Mouse (Mus musculus) limb, embryonic 13.5 days (tissue): ENCODE measurements around the gene Mecr. TPM values are rescaled to one million over a fixed set of nuclear protein-coding genes. Genes with fewer than 3 reads are reported as not detected.
"Not testable (repeated sequence)": the region's sequence is repeated elsewhere in the genome, so short reads cannot be mapped to it uniquely, and the experiment has no call there.

Experiments used
- ATAC-seq: fragments of 200-750 bp; cut with Nextera tagmentation; 2 replicates; pipeline ENCODE4 v1.8.0; 2017; ENCODE audit warnings: low read depth, moderate number of reproducible peaks, moderate TSS enrichment; ENCODE audit not compliant: low FRiP score
- H3K27ac ChIP-seq: fragments of 300-500 bp; sonication (generic); 2 replicates; pipeline ENCODE4 v1.5.1; 2015; ENCODE audit warnings: inconsistent platforms, mild to moderate bottlenecking, moderate library complexity
- H3K27me3 ChIP-seq: fragments of 300-500 bp; sonication (generic); 2 replicates; pipeline ENCODE4 v1.6.1; 2015; ENCODE audit warnings: mild to moderate bottlenecking, inconsistent platforms
- H3K36me3 ChIP-seq: fragments of 300-500 bp; sonication (generic); 2 replicates; pipeline ENCODE4 v1.6.1; 2015; ENCODE audit warnings: inconsistent platforms, mild to moderate bottlenecking, moderate library complexity
- H3K4me1 ChIP-seq: fragments of 300-500 bp; sonication (generic); 2 replicates; pipeline ENCODE4 v1.6.1; 2015; ENCODE audit warnings: inconsistent platforms
- H3K4me2 ChIP-seq: fragments of 300-500 bp; sonication (generic); replicated peaks from 2 replicates; pipeline ENCODE4 v1.6.1; 2015; ENCODE audit warnings: inconsistent platforms, mild to moderate bottlenecking, moderate library complexity
- H3K4me3 ChIP-seq: fragments of 300-500 bp; sonication (generic); 2 replicates; pipeline ENCODE4 v1.5.1; 2015; ENCODE audit warnings: moderate library complexity, mild to moderate bottlenecking, inconsistent platforms
- H3K9ac ChIP-seq: fragments of 300-500 bp; sonication (generic); 2 replicates; pipeline ENCODE4 v1.6.1; 2015; ENCODE audit warnings: mild to moderate bottlenecking, inconsistent platforms
- H3K9me3 ChIP-seq: fragments of 300-500 bp; sonication (generic); 2 replicates; pipeline ENCODE4 v1.6.1; 2016; ENCODE audit warnings: inconsistent platforms
- WGBS: fragments of 180-500 bp; shearing (Covaris S2); methylation state at CpG from one replicate; pipeline ENCODE4 v1.1.7; 2015; 5-methylcytosine and 5-hydroxymethylcytosine counted together
- polyA plus RNA-seq: library from polyadenylated mRNA; unstranded; fragments of >200 nt; fragmentation: Nextera tagmentation; extraction: Ambion mirVana; gene quantifications from 2 replicates; pipeline ENCODE4 v1.2.1, GENCODE M21; 2015

The Mecr gene
- 40.5 and 44.1 TPM in 2 replicates for polyA plus RNA-seq

DNA sequence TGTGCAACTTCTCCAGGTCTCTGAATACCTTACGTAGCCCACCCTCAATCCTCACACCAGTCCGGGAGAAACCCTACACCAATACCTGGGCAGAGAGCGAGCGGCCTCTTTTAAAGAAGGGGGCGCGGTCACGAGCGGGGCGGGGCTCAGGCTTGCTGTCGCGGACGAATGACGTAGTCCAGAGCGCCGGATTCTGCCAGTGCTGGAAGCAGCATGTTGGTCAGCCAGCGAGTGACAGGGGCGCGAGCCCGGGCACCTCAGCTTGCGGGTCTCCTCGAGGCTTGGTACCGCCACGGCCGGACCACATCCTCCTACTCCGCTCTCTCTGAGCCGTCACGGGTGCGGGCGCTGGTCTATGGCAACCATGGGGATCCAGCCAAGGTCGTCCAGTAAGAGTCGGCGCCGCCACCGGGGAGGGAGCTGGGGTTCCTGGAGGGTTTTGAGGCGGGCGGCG is at the start of gene Mecr:
TSS of gene Mecr (plus strand) at position 181 of the 454 bp plus-strand sequence.
- Histone ChIP-seq H3K4me2 (peak within 1 kb of the TSS; percentile 93), H3K27me3 (peaks cover 14% of the 10 kb centered on the region), H3K36me3 (0 out of 2 replicates have a peak, but pooled peaks cover 5% of the 10 kb centered on the region), H3K9ac (peak within 1 kb of the TSS; percentile 88), H3K4me3 (peak within 1 kb of the TSS; percentile 73), H3K27ac (no peak within 1 kb of the TSS), H3K9me3 (no peaks in the 10 kb centered on the region), H3K4me1 (peaks cover 17% of the 10 kb centered on the region)
- WGBS = under 1% methylated on average over 37 of the region's 37 CpGs
- ATAC-seq = peak; percentile 78; the same call in 1 of the 2 replicates

DNA sequence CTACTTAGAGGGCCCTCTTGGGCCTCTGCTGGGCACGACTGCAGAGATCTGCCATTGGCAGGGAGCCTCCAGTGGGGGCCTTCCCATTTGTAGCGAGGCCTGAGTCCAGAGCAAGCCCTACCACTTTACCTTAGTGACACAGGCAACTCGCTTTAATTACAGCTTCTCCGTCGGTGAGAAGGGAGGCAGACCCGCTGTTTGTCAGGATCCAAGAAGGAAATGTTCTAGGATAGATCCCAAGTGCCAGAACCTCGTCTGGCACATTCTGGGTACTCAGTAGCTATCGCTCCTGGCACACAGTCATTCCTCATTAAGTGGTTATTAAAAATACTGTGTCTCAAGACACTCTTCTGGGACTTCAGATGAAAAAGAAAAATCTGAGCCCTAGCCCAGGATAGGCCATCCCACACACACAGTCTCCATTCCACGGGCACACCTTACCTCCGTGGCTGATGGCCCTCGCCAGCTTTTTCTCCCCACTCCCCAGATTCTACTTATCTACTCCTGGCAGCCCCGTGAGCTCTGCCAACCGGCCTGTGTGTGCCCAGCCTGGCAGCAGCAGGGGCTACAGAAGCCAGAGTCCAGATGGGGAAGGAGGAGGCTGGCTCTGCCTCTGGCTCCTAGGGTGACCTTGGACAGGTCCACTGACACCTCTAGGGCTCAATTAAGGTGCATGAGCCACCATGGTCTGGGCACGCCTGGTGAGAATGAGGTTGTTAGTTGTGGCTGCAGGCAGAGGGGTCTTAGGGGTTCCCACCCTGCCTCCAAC is 46.8 kb upstream of the Mecr start:
- WGBS = 75% methylated on average over 14 of the region's 14 CpGs
- H3K9ac ChIP-seq = no peak overlapping the region

DNA sequence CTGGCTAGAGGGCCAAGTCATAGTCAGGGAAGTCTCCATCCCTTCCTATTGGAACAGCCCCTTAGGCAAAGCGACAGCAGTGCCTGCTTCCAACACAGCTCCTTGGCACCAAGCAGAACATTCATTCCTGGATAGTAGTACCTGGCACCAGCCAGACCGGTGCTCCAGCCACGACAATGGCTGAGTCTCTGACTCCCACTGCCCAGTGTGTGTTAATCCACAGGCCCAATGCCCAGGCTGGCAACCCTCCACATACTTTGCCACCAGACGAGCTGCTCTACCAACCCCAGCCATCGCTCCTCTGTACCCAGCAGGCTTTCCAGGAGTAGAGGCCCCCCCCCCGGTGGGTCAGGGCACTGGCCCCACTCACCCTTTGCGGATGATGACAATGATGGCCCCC is 45.8 kb upstream of the Mecr start:
- Histone ChIP-seq H3K4me2 (no peak overlapping the region), H3K9me3 (no peaks in the 10 kb centered on the region), H3K9ac (no peak overlapping the region), H3K36me3 (peaks cover 6% of the 10 kb centered on the region), H3K4me1 (no peaks in the 10 kb centered on the region), H3K4me3 (no peak overlapping the region), H3K27me3 (no peaks in the 10 kb centered on the region), H3K27ac (no peak overlapping the region)
- WGBS = 83% methylated on average over 7 of the region's 7 CpGs
- no peak for ATAC-seq

More for the DNA sequence above, 46.8 kb upstream of the Mecr start:
- Histone ChIP-seq H3K4me3 (no peak overlapping the region), H3K4me2 (no peak overlapping the region), H3K27ac (no peak overlapping the region), H3K4me1 (no peaks in the 10 kb centered on the region), H3K36me3 (peaks cover 6% of the 10 kb centered on the region), H3K9me3 (no peaks in the 10 kb centered on the region), H3K27me3 (no peaks in the 10 kb centered on the region)
- ATAC-seq = no peak

DNA sequence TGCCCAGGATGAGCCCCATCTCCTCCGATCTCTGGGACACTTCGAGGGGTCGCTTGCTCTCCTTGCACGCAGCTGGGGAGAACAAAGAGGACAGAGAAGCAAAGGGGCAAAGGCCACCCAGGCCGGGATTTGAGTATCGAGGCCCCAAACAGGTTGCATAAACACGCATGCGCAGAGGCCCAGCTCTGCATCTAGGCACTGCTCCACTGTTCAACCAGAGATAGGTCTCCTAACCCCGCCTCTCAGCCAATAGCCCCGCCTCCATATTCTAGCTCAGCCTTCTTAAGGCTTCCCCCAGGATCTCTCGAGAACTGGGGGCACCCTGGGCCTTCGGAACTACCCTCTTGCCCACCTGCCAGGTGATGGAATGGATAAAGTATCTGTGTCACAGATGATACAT is 45.4 kb upstream of the Mecr start:
- no peak overlapping the region for H3K4me2 ChIP-seq
- ATAC-seq = no peak
- no peak overlapping the region for H3K4me3 ChIP-seq
- H3K9ac ChIP-seq = no peak overlapping the region
- no peaks in the 10 kb centered on the region for H3K27me3 ChIP-seq
- 70% methylated on average over 12 of the region's 12 CpGs for WGBS
- H3K9me3 ChIP-seq = no peaks in the 10 kb centered on the region
- peaks cover 6% of the 10 kb centered on the region for H3K36me3 ChIP-seq
- H3K4me1 ChIP-seq = no peaks in the 10 kb centered on the region
- H3K27ac ChIP-seq = no peak overlapping the region

DNA sequence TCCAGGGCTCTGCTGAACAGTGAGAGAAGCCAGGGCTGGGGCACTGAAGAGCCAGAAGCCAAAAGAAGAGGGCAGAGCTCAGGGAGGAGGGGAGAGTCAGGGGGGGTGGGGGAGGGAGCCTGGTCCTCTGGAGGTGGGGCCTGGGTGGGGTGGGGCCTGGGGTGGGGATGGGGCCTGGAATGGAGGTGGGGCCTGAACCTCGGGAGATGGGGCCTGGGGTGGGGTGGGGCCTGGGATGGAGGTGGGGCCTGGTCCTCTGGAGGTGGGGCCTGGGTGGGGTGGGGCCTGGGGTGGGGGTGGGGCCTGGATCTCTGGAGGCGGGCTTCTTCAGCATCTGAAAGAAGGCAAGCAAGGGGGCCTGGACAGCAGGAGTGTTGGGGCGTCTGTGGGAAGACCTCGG is 44.3 kb upstream of the Mecr start:
- Histone ChIP-seq H3K36me3 (peaks cover 2% of the 10 kb centered on the region), H3K27me3 (no peaks in the 10 kb centered on the region), H3K27ac (no peak overlapping the region), H3K9me3 (no peaks in the 10 kb centered on the region), H3K4me2 (no peak overlapping the region), H3K9ac (no peak overlapping the region), H3K4me1 (peaks cover 9% of the 10 kb centered on the region), H3K4me3 (no peak overlapping the region)
- ATAC-seq = no peak
- WGBS = 34% methylated on average over 4 of the region's 4 CpGs

DNA sequence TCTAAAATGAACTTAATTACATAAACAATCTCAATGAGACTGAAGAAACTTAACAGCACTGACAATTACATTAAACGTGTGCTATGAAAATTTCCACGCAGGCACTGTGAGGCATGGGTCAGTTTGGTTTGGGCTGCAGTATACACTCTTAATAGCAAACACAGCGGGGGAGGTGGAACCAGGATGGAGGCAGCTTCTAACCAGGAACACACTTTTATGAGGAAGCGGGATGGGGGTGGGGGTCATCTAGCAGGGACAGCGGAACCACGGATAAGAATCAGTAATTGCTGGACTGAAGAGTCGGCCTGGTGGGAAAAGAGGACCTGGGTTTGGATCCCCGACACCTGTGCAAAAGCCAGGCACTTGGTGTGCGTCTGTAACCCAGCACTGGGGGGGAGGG is 39.4 kb upstream of the Mecr start:
- ATAC-seq = no peak

DNA sequence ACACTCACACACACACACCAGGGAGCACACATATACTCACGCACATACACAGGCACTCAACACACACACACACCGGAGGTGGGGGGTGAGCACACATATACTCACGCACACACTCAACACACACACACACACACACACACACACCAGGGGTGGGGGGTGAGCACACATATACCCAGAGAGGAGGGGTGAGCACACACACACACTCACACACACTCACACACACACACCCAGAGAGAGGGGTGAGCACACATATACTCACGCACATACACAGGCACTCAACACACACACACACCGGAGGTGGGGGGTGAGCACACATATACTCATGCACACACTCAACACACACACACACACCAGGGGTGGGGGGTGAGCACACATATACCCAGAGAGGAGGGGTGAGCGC is 38.5 kb upstream of the Mecr start:
- not testable (repeated sequence) for H3K4me2 ChIP-seq, H3K36me3 ChIP-seq, H3K27me3 ChIP-seq, H3K9ac ChIP-seq, H3K4me3 ChIP-seq, H3K9me3 ChIP-seq, H3K27ac ChIP-seq
- H3K4me1 ChIP-seq = peaks cover 10% of the 10 kb centered on the region
- ATAC-seq = peak; percentile 59; the same call in 1 of the 2 replicates
- WGBS = 92% methylated on average over 3 of the region's 6 CpGs

More for the DNA sequence above, 39.4 kb upstream of the Mecr start:
- Histone ChIP-seq H3K9me3 (no peaks in the 10 kb centered on the region), H3K4me2 (no peak overlapping the region), H3K36me3 (peaks cover 2% of the 10 kb centered on the region), H3K27me3 (no peaks in the 10 kb centered on the region), H3K27ac (no peak overlapping the region), H3K4me3 (no peak overlapping the region), H3K4me1 (peaks cover 10% of the 10 kb centered on the region), H3K9ac (no peak overlapping the region)
- WGBS = 34% methylated on average over 9 of the region's 9 CpGs

DNA sequence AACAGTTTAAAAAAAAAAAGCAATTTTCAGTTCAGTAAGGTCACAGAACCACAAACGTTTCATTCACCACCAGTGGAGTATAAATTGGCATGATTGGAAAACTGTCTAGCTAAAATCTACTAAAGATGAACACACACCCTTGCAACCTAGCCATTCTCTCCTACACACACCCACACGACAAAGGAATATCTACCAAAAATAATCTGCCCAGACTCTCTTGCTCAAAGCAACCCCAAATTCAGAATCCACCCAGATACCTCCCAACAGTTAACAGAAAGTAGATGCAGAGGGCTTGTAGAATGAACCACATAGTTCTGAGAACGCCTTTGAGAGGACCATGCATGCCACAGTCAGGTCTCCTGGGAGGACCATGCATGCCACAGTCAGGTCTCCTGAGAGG is 38.0 kb upstream of the Mecr start:
- Histone ChIP-seq H3K9ac (no peak overlapping the region), H3K27me3 (no peaks in the 10 kb centered on the region), H3K4me2 (no peak overlapping the region), H3K27ac (no peak overlapping the region), H3K9me3 (no peaks in the 10 kb centered on the region), H3K4me3 (no peak overlapping the region), H3K36me3 (peaks cover 2% of the 10 kb centered on the region), H3K4me1 (peaks cover 10% of the 10 kb centered on the region)
- 66% methylated on average over 3 of the region's 3 CpGs for WGBS
- ATAC-seq = no peak

DNA sequence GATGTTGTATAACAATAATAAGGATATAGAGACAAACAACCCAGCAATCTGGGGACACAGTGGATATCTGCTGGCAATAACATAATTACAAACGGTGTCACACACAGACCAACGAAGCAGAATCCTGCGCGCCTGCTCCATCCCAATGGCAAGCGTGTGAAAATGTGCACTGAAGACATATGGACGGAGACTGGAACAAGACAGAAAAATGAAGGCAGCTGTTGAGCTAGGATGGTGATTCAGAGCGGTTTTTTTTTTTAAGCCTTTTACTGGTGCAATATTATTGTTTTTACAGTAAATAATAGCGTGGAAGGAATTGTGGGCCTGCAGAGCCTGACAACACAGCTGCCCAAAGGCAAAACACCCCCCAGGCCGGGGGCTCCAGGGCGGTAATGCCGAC is 30.8 kb upstream of the Mecr start:
- Histone ChIP-seq H3K4me3 (no peak overlapping the region), H3K9me3 (no peaks in the 10 kb centered on the region), H3K36me3 (no peaks in the 10 kb centered on the region), H3K4me1 (no peaks in the 10 kb centered on the region), H3K9ac (no peak overlapping the region), H3K27ac (no peak overlapping the region), H3K4me2 (no peak overlapping the region), H3K27me3 (no peaks in the 10 kb centered on the region)
- no peak for ATAC-seq
- 83% methylated on average over 11 of the region's 11 CpGs for WGBS

DNA sequence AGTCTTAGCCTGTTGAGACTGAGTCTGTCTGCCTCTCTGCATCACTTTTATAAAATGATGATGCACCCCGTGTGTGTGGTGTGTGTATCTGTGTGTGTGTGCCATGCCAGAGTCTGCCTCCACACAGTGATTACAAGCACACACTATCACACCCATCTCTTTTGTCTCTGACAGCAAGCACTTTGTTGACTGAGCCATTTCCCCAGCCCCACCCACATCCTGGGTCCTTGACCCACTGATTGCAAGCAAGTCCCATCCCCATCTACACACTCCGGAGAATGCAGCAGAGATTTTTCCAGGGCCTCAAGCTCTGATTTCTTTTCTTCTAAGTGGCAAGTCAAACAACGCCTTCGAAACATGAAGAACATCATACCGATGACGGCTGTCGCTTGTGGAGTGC is 29.5 kb upstream of the Mecr start:
- Histone ChIP-seq H3K9ac (no peak overlapping the region), H3K9me3 (no peaks in the 10 kb centered on the region), H3K4me2 (no peak overlapping the region), H3K4me1 (peaks cover 2% of the 10 kb centered on the region; the same call in 1 of the 2 replicates), H3K36me3 (no peaks in the 10 kb centered on the region), H3K27me3 (0 out of 2 replicates have a peak, but pooled peaks cover 1% of the 10 kb centered on the region), H3K4me3 (no peak overlapping the region), H3K27ac (no peak overlapping the region)
- no peak for ATAC-seq
- WGBS = 95% methylated on average over 7 of the region's 7 CpGs

DNA sequence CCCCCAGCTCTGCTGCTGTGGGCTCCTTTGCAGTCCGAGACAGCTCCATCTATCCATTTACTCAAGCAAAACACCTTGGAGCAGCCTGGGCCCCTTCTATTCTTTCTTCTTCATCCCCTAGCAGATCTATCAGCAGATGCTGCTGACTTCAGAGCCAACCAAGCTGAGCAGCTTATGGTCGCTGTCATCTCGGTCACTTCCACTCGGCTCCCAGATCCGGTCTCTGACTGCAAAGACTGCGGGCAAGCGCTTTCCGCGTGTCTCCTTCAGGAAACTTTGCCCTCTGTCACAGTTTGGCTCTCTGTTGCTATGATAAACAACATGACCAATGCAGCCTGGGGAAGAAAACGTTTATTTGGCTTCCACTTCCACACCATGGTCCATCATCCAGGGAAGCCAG is 28.4 kb upstream of the Mecr start:
- peaks cover 6% of the 10 kb centered on the region; the same call in 1 of the 2 replicates for H3K4me1 ChIP-seq
- 87% methylated on average over 10 of the region's 10 CpGs for WGBS
- ATAC-seq = no peak
- no peak overlapping the region for H3K9ac ChIP-seq
- H3K27ac ChIP-seq = no peak overlapping the region
- no peak overlapping the region for H3K4me3 ChIP-seq
- peaks cover 3% of the 10 kb centered on the region; the same call in 1 of the 2 replicates for H3K36me3 ChIP-seq
- H3K4me2 ChIP-seq = no peak overlapping the region
- 0 out of 2 replicates have a peak, but pooled peaks cover 4% of the 10 kb centered on the region for H3K27me3 ChIP-seq
- no peaks in the 10 kb centered on the region for H3K9me3 ChIP-seq

DNA sequence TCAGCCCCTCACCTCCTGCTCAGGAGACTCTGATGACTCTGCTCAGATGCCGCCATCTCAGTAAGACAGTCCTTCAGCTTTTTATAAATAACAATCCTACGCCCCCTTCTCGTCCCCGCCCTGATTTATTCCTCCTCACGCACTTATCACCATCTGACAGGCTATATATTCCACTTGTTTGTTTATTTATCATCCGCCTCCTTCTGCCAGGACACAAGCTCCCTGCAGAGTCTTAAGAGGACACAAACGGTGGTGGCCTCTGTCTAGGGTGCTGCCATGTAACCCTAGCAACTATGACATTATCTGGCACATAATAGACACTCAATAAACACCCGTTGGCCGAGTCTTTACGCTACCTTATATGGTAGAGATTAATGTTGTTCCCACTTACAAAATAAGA is 27.5 kb upstream of the Mecr start:
- Histone ChIP-seq H3K4me3 (no peak overlapping the region), H3K9ac (no peak overlapping the region)
- 69% methylated on average over 10 of the region's 10 CpGs for WGBS

More for the DNA sequence above, 27.5 kb upstream of the Mecr start:
- Histone ChIP-seq H3K9me3 (no peaks in the 10 kb centered on the region), H3K4me1 (peaks cover 6% of the 10 kb centered on the region; the same call in 1 of the 2 replicates), H3K4me2 (no peak overlapping the region), H3K27me3 (0 out of 2 replicates have a peak, but pooled peaks cover 4% of the 10 kb centered on the region), H3K27ac (no peak overlapping the region), H3K36me3 (peaks cover 6% of the 10 kb centered on the region; the same call in 1 of the 2 replicates)
- ATAC-seq = no peak
